Mouse (Mus musculus): ENCODE measurements at regions not wholly inside any gene's neighbourhood (a gene's known extent, or its start where the extent isn't known, plus 50 kb on each side); places are given as distances from the start of the nearest gene placed in this dataset.
"Not testable (repeated sequence)": the region's sequence is repeated elsewhere in the genome, so short reads cannot be mapped to it uniquely, and the experiment has no call there.

GRCm38 (mm10) chr4:8084954-8085639, 153.7 kb downstream of the Car8 start:
- Histone ChIP-seq H3K27ac (replicated peaks) (no peak overlapping the region), H3K9me3 (replicated peaks) (no peaks in the 10 kb centered on the region), H3K9ac (no peak overlapping the region), H3K27me3 (no peaks in the 10 kb centered on the region), H3K4me3 (replicated peaks) (no peak overlapping the region), H3K4me1 (replicated peaks) (no peaks in the 10 kb centered on the region), H3K36me3 (replicated peaks) (no peaks in the 10 kb centered on the region), H3K4me2 (no peak overlapping the region)
- 21% methylated on average over 16 of the region's 16 CpGs for WGBS (ENCODE audit: insufficient replicate concordance)
- ATAC-seq (ENCODE audit: insufficient read depth), result no peak

GRCm38 (mm10) chr4:8079349-8079748, 159.5 kb downstream of the Car8 start:
- Histone ChIP-seq H3K9ac (no peak overlapping the region), H3K27ac (replicated peaks) (no peak overlapping the region), H3K9me3 (replicated peaks) (no peaks in the 10 kb centered on the region), H3K36me3 (replicated peaks) (no peaks in the 10 kb centered on the region), H3K4me2 (no peak overlapping the region), H3K4me3 (replicated peaks) (no peak overlapping the region), H3K4me1 (replicated peaks) (no peaks in the 10 kb centered on the region), H3K27me3 (no peaks in the 10 kb centered on the region)
- WGBS (ENCODE audit: insufficient replicate concordance), result 43% methylated on average over 4 of the region's 4 CpGs
- ATAC-seq (ENCODE audit: insufficient read depth), result no peak

- WGBS (ENCODE audit: insufficient replicate concordance), result 70% methylated on average over 6 of the region's 6 CpGs
- Histone ChIP-seq H3K4me2 (no peak overlapping the region), H3K36me3 (replicated peaks) (no peaks in the 10 kb centered on the region), H3K4me3 (replicated peaks) (no peak overlapping the region), H3K27me3 (no peaks in the 10 kb centered on the region), H3K27ac (replicated peaks) (no peak overlapping the region), H3K9me3 (replicated peaks) (no peaks in the 10 kb centered on the region), H3K9ac (no peak overlapping the region), H3K4me1 (replicated peaks) (no peaks in the 10 kb centered on the region)
- ATAC-seq (ENCODE audit: insufficient read depth), result no peak
Measured at GRCm38 (mm10) chr4:8072989-8073573, 165.8 kb downstream of the Car8 start.

GRCm38 (mm10) chr4:8070693-8071092, 168.1 kb downstream of the Car8 start:
- not testable (repeated sequence) for H3K27me3 ChIP-seq; H3K36me3 ChIP-seq (replicated peaks); H3K27ac ChIP-seq (replicated peaks); H3K9ac ChIP-seq; H3K4me3 ChIP-seq (replicated peaks); H3K4me2 ChIP-seq; H3K9me3 ChIP-seq (replicated peaks); H3K4me1 ChIP-seq (replicated peaks); ATAC-seq (ENCODE audit: insufficient read depth)

- H3K27ac ChIP-seq (replicated peaks), result no peak overlapping the region
- no peaks in the 10 kb centered on the region for H3K9me3 ChIP-seq (replicated peaks)
- H3K4me3 ChIP-seq (replicated peaks), result no peak overlapping the region
- WGBS (ENCODE audit: insufficient replicate concordance), result 29% methylated on average over 2 of the region's 2 CpGs
- H3K4me1 ChIP-seq (replicated peaks), result no peaks in the 10 kb centered on the region
- no peak overlapping the region for H3K9ac ChIP-seq
- no peak overlapping the region for H3K4me2 ChIP-seq
- H3K36me3 ChIP-seq (replicated peaks), result no peaks in the 10 kb centered on the region
- ATAC-seq (ENCODE audit: insufficient read depth), result no peak
- H3K27me3 ChIP-seq, result no peaks in the 10 kb centered on the region
Measured at GRCm38 (mm10) chr4:8068086-8068485, 170.8 kb downstream of the Car8 start.

- Histone ChIP-seq H3K4me1 (replicated peaks) (no peaks in the 10 kb centered on the region), H3K9me3 (replicated peaks) (no peaks in the 10 kb centered on the region; the same call in 1 of the 2 replicates), H3K4me3 (replicated peaks) (no peak overlapping the region), H3K4me2 (no peak overlapping the region), H3K27ac (replicated peaks) (no peak overlapping the region), H3K9ac (no peak overlapping the region), H3K27me3 (no peaks in the 10 kb centered on the region), H3K36me3 (replicated peaks) (no peaks in the 10 kb centered on the region)
- WGBS (ENCODE audit: insufficient replicate concordance), result 67% methylated on average over 4 of the region's 4 CpGs
- no peak for ATAC-seq (ENCODE audit: insufficient read depth)
Measured at GRCm38 (mm10) chr4:8041776-8042175, 197.1 kb downstream of the Car8 start.

- WGBS (ENCODE audit: insufficient replicate concordance), result 58% methylated on average over 1 of the region's 1 CpGs
- Histone ChIP-seq H3K36me3 (replicated peaks) (no peaks in the 10 kb centered on the region), H3K27me3 (no peaks in the 10 kb centered on the region), H3K4me3 (replicated peaks) (no peak overlapping the region), H3K4me2 (no peak overlapping the region), H3K27ac (replicated peaks) (no peak overlapping the region), H3K9ac (no peak overlapping the region), H3K4me1 (replicated peaks) (no peaks in the 10 kb centered on the region), H3K9me3 (replicated peaks) (no peaks in the 10 kb centered on the region; the same call in 1 of the 2 replicates)
- ATAC-seq (ENCODE audit: insufficient read depth), result no peak
Measured at GRCm38 (mm10) chr4:8037863-8038262, 201.0 kb downstream of the Car8 start.

GRCm38 (mm10) chr4:8033402-8033801, 205.4 kb downstream of the Car8 start:
- not testable (repeated sequence) for H3K27me3 ChIP-seq; ATAC-seq (ENCODE audit: insufficient read depth); H3K4me1 ChIP-seq (replicated peaks); H3K4me3 ChIP-seq (replicated peaks); H3K4me2 ChIP-seq; H3K36me3 ChIP-seq (replicated peaks); H3K9me3 ChIP-seq (replicated peaks); H3K9ac ChIP-seq; H3K27ac ChIP-seq (replicated peaks)
- 32% methylated on average over 1 of the region's 1 CpGs for WGBS (ENCODE audit: insufficient replicate concordance)

GRCm38 (mm10) chr4:8005155-8005554, 233.7 kb downstream of the Car8 start:
- Histone ChIP-seq H3K27ac (replicated peaks) (no peak overlapping the region), H3K9ac (no peak overlapping the region), H3K36me3 (replicated peaks) (no peaks in the 10 kb centered on the region), H3K4me2 (no peak overlapping the region), H3K9me3 (replicated peaks) (no peaks in the 10 kb centered on the region), H3K27me3 (no peaks in the 10 kb centered on the region), H3K4me3 (replicated peaks) (no peak overlapping the region), H3K4me1 (replicated peaks) (no peaks in the 10 kb centered on the region)
- WGBS (ENCODE audit: insufficient replicate concordance), result 22% methylated on average over 1 of the region's 1 CpGs
- no peak for ATAC-seq (ENCODE audit: insufficient read depth)

GRCm38 (mm10) chr4:7997575-7997953, 241.3 kb downstream of the Car8 start:
- no peaks in the 10 kb centered on the region for H3K27me3 ChIP-seq
- H3K4me2 ChIP-seq, result no peak overlapping the region
- no peak overlapping the region for H3K9ac ChIP-seq
- H3K36me3 ChIP-seq (replicated peaks), result no peaks in the 10 kb centered on the region
- H3K9me3 ChIP-seq (replicated peaks), result no peaks in the 10 kb centered on the region
- no peak overlapping the region for H3K4me3 ChIP-seq (replicated peaks)
- ATAC-seq (ENCODE audit: insufficient read depth), result no peak
- H3K27ac ChIP-seq (replicated peaks), result no peak overlapping the region
- no peaks in the 10 kb centered on the region for H3K4me1 ChIP-seq (replicated peaks)

- H3K9me3 ChIP-seq (replicated peaks), result no peaks in the 10 kb centered on the region
- no peaks in the 10 kb centered on the region for H3K36me3 ChIP-seq (replicated peaks)
- WGBS (ENCODE audit: insufficient replicate concordance), result 56% methylated on average over 6 of the region's 6 CpGs
- H3K4me3 ChIP-seq (replicated peaks), result no peak overlapping the region
- no peak for ATAC-seq (ENCODE audit: insufficient read depth)
- no peaks in the 10 kb centered on the region for H3K27me3 ChIP-seq
- no peak overlapping the region for H3K9ac ChIP-seq
- no peak overlapping the region for H3K4me2 ChIP-seq
- H3K4me1 ChIP-seq (replicated peaks), result no peaks in the 10 kb centered on the region
- H3K27ac ChIP-seq (replicated peaks), result no peak overlapping the region
Measured at GRCm38 (mm10) chr4:7996923-7997574, 241.8 kb downstream of the Car8 start.

- Histone ChIP-seq H3K4me2 (no peak overlapping the region), H3K9me3 (replicated peaks) (no peaks in the 10 kb centered on the region), H3K9ac (no peak overlapping the region), H3K27ac (replicated peaks) (no peak overlapping the region), H3K36me3 (replicated peaks) (no peaks in the 10 kb centered on the region), H3K4me1 (replicated peaks) (no peaks in the 10 kb centered on the region), H3K4me3 (replicated peaks) (no peak overlapping the region), H3K27me3 (no peaks in the 10 kb centered on the region)
- WGBS (ENCODE audit: insufficient replicate concordance), result 41% methylated on average over 3 of the region's 3 CpGs
- ATAC-seq (ENCODE audit: insufficient read depth), result no peak
Measured at GRCm38 (mm10) chr4:7992944-7993343, 245.9 kb downstream of the Car8 start.

Data from liver, embryonic 15.5 days (tissue).